Mouse (Mus musculus): ENCODE results near the gene Ppef2. TPM values are rescaled to one million over a fixed set of nuclear protein-coding genes. Genes with fewer than 3 reads are reported as not detected.

The Ppef2 gene
- polyA plus RNA-seq, 1 experiment from 2014 or later: not detected

DNA sequence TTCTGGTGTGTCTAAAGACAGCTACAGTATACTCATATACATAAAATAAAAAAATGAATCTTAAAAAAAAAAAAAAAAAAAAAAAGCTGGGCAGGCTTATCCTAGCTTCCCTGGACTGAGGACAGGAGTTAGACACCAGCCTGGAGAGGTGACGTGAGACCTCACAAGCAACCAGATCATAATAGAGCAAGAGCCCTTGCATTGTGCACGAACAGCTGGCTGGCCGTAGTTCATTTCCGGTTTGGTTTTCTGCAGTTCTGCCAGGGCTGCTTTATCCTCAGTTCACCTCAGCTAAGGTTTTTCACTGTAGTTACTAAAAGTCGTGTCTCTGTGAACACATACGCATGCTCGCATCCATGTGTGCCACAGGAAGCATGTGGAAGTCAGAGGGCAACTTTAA is 28.3 kb downstream of the Ppef2 start:
- DNase-seq (ENCODE audit: low spot score, missing footprints) (no peak), ATAC-seq (ENCODE audit: low FRiP score) (no peak)
- H3K9me3 ChIP-seq (ENCODE audit: control insufficient read depth, low read length): no peaks in the 10 kb centered on the region
- no peaks in the 10 kb centered on the region for H3K36me3 ChIP-seq (ENCODE audit: control insufficient read depth, insufficient read depth, low read length)
- H3K4me2 ChIP-seq: no peak overlapping the region
- H3K4me3 ChIP-seq (ENCODE audit: low read depth, low read length): no peak overlapping the region
- H3K27ac ChIP-seq (ENCODE audit: low read depth, low read length): no peak overlapping the region
- 90% methylated on average over 7 of the region's 7 CpGs for WGBS
- no peaks in the 10 kb centered on the region for H3K4me1 ChIP-seq (ENCODE audit: control insufficient read depth, insufficient read depth, low read length)
- no peak overlapping the region for H3K9ac ChIP-seq (ENCODE audit: low read length)
- H3K27me3 ChIP-seq (ENCODE audit: control insufficient read depth, insufficient read depth, low read length): no peaks in the 10 kb centered on the region

DNA sequence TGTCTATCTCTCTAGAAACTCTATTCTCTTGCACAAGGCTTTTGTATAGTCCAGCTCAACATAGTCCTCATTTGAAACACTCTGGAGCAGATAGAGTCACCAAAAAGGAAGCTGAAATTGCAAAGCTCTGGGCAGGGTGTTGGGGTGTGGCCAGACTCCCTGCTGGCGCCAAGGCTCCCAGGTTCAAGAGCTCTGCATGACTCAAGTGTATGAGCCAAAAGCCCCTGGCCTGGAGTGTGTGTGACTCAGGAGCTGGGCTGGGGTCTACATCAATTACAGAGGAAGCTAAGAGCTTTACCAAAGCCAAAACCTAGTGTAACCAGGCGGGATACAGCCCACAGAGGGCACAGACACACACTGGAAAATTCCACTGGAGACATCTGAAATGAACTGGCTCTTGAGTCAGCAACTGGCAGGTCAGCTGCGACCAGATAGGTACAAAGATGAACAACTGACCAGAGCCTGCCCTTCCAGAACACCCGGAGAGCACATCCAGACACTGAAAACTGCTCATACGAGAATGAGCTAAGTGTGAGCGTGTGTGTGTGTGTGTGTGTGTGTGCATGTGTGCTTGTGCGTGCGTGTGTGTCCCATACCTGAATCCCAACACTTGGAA is 35.7 kb downstream of the Ppef2 start:
- Histone ChIP-seq H3K9ac (ENCODE audit: low read length) (no peak overlapping the region), H3K27me3 (ENCODE audit: control insufficient read depth, insufficient read depth, low read length) (no peaks in the 10 kb centered on the region), H3K27ac (ENCODE audit: low read depth, low read length) (no peak overlapping the region), H3K36me3 (ENCODE audit: control insufficient read depth, insufficient read depth, low read length) (no peaks in the 10 kb centered on the region), H3K9me3 (ENCODE audit: control insufficient read depth, low read length) (no peaks in the 10 kb centered on the region), H3K4me2 (no peak overlapping the region), H3K4me3 (ENCODE audit: low read depth, low read length) (no peak overlapping the region), H3K4me1 (ENCODE audit: control insufficient read depth, insufficient read depth, low read length) (peaks cover 6% of the 10 kb centered on the region; the same call in 1 of the 2 replicates)
- ATAC-seq (ENCODE audit: low FRiP score) (no peak), DNase-seq (ENCODE audit: low spot score, missing footprints) (no peak)
- 95% methylated on average over 8 of the region's 8 CpGs for WGBS

DNA sequence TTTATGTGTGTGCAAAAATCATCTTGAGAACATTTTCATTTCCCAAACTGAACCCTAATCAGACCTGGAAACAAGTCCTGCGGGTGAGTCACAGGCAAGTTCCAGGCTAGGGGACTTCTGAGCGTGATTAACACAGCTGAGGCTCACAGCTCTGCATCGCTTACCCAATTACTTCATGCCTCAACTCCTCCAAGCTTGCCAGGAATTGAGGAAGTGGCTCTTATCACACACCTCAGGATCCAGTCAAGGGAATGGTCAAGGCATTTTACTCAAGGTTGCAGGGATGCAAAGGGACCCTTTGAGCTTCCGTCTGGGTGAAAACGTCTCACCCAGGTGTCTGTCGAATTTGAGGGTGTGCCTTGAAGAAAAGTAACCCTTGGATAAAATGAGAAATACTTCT is 36.3 kb downstream of the Ppef2 start:
- 75% methylated on average over 6 of the region's 6 CpGs for WGBS
- H3K36me3 ChIP-seq (ENCODE audit: control insufficient read depth, insufficient read depth, low read length): no peaks in the 10 kb centered on the region
- DNase-seq (ENCODE audit: low spot score, missing footprints) (no peak), ATAC-seq (ENCODE audit: low FRiP score) (peak; percentile 61; the same call in 1 of the 2 replicates)
- H3K4me3 ChIP-seq (ENCODE audit: low read depth, low read length): no peak overlapping the region
- no peaks in the 10 kb centered on the region for H3K9me3 ChIP-seq (ENCODE audit: control insufficient read depth, low read length)
- H3K4me2 ChIP-seq: no peak overlapping the region
- no peak overlapping the region for H3K9ac ChIP-seq (ENCODE audit: low read length)
- H3K27ac ChIP-seq (ENCODE audit: low read depth, low read length): no peak overlapping the region
- H3K27me3 ChIP-seq (ENCODE audit: control insufficient read depth, insufficient read depth, low read length): no peaks in the 10 kb centered on the region
- H3K4me1 ChIP-seq (ENCODE audit: control insufficient read depth, insufficient read depth, low read length): peaks cover 6% of the 10 kb centered on the region; the same call in 1 of the 2 replicates

DNA sequence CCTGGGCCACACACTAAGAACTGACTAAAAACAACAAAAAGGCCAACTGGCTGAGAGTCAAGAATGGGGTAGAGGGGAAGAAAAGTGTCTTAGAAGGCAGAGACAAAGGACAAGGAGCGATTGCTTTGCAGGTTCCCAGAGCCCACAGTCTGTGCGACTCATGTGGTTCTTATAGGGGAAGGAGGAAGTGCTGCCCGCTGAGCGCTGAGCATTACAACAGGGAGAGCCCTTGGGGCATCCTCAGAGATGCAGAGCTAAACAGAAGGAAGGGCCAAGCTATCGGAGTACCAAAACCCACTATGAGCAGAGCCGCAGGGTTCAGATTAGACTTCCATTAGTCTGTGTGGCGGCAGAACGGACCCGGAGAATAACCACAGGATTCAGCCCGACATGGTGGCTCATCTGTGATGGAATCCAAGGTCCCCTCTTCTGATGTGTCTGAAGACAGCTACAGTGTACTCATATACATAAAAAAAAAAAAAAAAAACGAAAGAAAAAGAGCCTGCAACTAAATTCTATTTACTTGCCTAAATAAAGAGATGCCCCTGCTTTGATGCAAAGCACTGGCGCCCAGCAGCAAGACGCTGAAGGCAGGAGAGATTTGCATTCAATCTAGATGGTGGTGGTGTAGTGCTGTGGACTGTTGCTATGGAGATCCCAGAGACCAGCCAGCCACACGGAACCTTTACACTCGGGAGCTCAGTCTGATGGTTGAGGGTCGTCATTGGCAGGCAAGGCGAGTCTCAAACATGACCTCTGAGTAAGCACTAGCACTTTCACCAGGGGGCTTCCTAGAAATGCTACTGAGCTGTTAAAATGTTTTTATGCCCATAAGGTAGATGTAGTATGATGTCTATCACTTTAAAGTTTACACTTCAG is 36.9 kb downstream of the Ppef2 start:
- Histone ChIP-seq H3K4me3 (ENCODE audit: low read depth, low read length) (no peak overlapping the region), H3K4me2 (peak overlapping the region; percentile 12; the same call in 1 of the 2 replicates), H3K27me3 (ENCODE audit: control insufficient read depth, insufficient read depth, low read length) (no peaks in the 10 kb centered on the region), H3K9ac (ENCODE audit: low read length) (no peak overlapping the region; the same call in 1 of the 2 replicates), H3K36me3 (ENCODE audit: control insufficient read depth, insufficient read depth, low read length) (no peaks in the 10 kb centered on the region), H3K4me1 (ENCODE audit: control insufficient read depth, insufficient read depth, low read length) (peaks cover 6% of the 10 kb centered on the region; the same call in 1 of the 2 replicates), H3K9me3 (ENCODE audit: control insufficient read depth, low read length) (no peaks in the 10 kb centered on the region), H3K27ac (ENCODE audit: low read depth, low read length) (no peak overlapping the region; the same call in 1 of the 2 replicates)
- ATAC-seq (ENCODE audit: low FRiP score) (peak; percentile 94), DNase-seq (ENCODE audit: low spot score, missing footprints) (no peak)
- 34% methylated on average over 17 of the region's 17 CpGs for WGBS

DNA sequence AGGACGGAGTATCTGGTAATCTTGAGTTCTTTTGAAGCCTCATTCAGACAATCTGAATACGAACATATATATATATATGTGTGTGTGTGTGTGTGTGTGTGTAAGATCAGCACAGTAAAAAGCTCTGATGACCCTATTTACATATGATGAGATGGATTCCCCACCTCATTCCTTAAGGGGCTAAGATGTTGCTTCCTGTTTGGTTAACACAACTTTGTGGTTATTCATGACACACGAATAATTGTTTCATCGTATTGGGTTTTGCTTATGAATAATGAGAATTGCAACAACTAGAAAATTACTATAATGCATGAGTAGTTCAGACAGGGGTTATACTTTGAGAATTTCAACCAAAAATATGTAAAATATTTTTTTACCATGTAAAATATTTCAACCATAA is 40.8 kb downstream of the Ppef2 start, which contains the start of gene U90926:
U90926 (minus strand) TSS at position 101 of the 400 bp plus-strand sequence.
- H3K27me3 ChIP-seq (ENCODE audit: control insufficient read depth, insufficient read depth, low read length): no peaks in the 10 kb centered on the region
- no peak within 1 kb of the TSS for H3K9ac ChIP-seq (ENCODE audit: low read length)
- H3K9me3 ChIP-seq (ENCODE audit: control insufficient read depth, low read length): no peaks in the 10 kb centered on the region
- DNase-seq (ENCODE audit: low spot score, missing footprints) (no peak), ATAC-seq (ENCODE audit: low FRiP score) (no peak)
- H3K4me3 ChIP-seq (ENCODE audit: low read depth, low read length): no peak within 1 kb of the TSS
- H3K36me3 ChIP-seq (ENCODE audit: control insufficient read depth, insufficient read depth, low read length): no peaks in the 10 kb centered on the region
- H3K4me2 ChIP-seq: no peak within 1 kb of the TSS
- peaks cover 6% of the 10 kb centered on the region; the same call in 1 of the 2 replicates for H3K4me1 ChIP-seq (ENCODE audit: control insufficient read depth, insufficient read depth, low read length)
- no peak within 1 kb of the TSS for H3K27ac ChIP-seq (ENCODE audit: low read depth, low read length)
- 88% methylated on average over 4 of the region's 4 CpGs for WGBS

DNA sequence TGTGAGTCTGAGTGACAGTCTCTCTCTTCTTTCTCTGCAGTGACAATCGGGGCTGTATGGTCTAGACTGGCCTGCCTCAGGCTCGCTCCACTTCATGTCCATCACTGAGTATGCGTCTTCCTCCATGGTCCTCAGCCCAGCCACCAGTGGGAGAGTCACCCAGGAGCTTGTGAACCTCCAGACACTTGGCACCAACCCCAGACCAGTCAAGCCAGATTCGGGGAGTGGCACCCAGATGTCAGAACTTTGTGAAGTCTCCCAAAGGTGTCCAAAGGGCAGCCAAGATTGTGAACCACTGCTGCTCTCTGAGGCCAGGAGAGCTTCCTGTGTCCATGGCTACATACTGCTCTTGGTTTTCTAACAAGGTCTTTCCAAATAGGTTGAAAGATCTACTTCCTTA is 43.8 kb downstream of the Ppef2 start:
- Histone ChIP-seq H3K36me3 (ENCODE audit: control insufficient read depth, insufficient read depth, low read length) (no peaks in the 10 kb centered on the region), H3K27me3 (ENCODE audit: control insufficient read depth, insufficient read depth, low read length) (no peaks in the 10 kb centered on the region), H3K4me3 (ENCODE audit: low read depth, low read length) (no peak overlapping the region), H3K9ac (ENCODE audit: low read length) (no peak overlapping the region), H3K27ac (ENCODE audit: low read depth, low read length) (no peak overlapping the region), H3K4me1 (ENCODE audit: control insufficient read depth, insufficient read depth, low read length) (no peaks in the 10 kb centered on the region), H3K4me2 (no peak overlapping the region), H3K9me3 (ENCODE audit: control insufficient read depth, low read length) (no peaks in the 10 kb centered on the region)
- ATAC-seq (ENCODE audit: low FRiP score): no peak
- DNase-seq (ENCODE audit: low spot score, missing footprints): no peak
- 93% methylated on average over 4 of the region's 4 CpGs for WGBS

DNA sequence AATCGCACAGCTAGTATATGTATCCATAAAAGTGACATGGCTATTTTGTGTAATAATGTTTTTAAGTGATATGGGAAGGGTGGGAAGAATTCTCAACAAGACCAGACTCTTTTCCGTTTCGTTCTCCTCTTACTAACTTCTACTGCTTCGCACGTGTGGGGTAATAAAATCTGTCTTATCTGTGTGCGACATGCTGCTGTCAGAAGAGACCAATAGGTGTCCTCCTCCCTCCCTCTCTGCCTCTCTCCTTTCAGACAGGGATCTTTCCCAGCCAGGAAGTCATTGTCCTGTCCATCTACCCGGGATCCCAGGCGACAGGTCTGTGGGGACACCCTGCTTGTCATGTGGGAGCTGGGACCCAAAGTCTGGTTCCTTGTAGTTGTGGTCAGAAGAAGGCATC is 45.9 kb downstream of the Ppef2 start:
- H3K4me3 ChIP-seq (ENCODE audit: low read depth, low read length): no peak overlapping the region
- no peak for ATAC-seq (ENCODE audit: low FRiP score)
- WGBS: 83% methylated on average over 8 of the region's 8 CpGs

DNA sequence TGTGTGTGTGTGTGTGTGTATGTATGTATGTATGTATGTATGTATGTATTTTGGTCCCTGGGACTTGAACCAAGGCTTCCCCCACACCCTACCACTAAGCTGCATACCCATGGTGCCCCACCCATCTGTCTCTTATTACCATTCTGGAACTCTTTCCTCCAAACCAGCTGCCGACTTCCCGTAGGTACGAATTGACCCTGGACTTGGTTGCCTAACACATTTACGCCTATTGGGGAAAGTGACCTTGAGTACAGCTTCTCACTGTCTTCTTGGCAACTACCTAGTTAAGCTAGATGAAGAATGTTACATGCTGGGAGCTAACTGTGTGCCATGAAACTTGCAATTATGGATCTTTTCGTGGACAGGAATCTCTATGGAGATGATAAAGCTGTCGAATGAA is 50.0 kb downstream of the Ppef2 start:
- H3K4me3 ChIP-seq (ENCODE audit: low read depth, low read length): no peak overlapping the region
- no peaks in the 10 kb centered on the region for H3K27me3 ChIP-seq (ENCODE audit: control insufficient read depth, insufficient read depth, low read length)
- DNase-seq (ENCODE audit: low spot score, missing footprints) (peak; percentile 21), ATAC-seq (ENCODE audit: low FRiP score) (no peak)
- WGBS: 91% methylated on average over 6 of the region's 6 CpGs
- H3K4me1 ChIP-seq (ENCODE audit: control insufficient read depth, insufficient read depth, low read length): no peaks in the 10 kb centered on the region
- H3K4me2 ChIP-seq: no peak overlapping the region
- no peaks in the 10 kb centered on the region for H3K9me3 ChIP-seq (ENCODE audit: control insufficient read depth, low read length)
- no peak overlapping the region for H3K9ac ChIP-seq (ENCODE audit: low read length)
- H3K36me3 ChIP-seq (ENCODE audit: control insufficient read depth, insufficient read depth, low read length): no peaks in the 10 kb centered on the region
- no peak overlapping the region for H3K27ac ChIP-seq (ENCODE audit: low read depth, low read length)

More for the DNA sequence above, 45.9 kb downstream of the Ppef2 start:
- H3K9ac ChIP-seq (ENCODE audit: low read length): no peak overlapping the region
- no peaks in the 10 kb centered on the region for H3K36me3 ChIP-seq (ENCODE audit: control insufficient read depth, insufficient read depth, low read length)
- no peaks in the 10 kb centered on the region for H3K9me3 ChIP-seq (ENCODE audit: control insufficient read depth, low read length)
- no peaks in the 10 kb centered on the region for H3K4me1 ChIP-seq (ENCODE audit: control insufficient read depth, insufficient read depth, low read length)
- no peak for DNase-seq (ENCODE audit: low spot score, missing footprints)
- H3K27ac ChIP-seq (ENCODE audit: low read depth, low read length): no peak overlapping the region
- no peaks in the 10 kb centered on the region for H3K27me3 ChIP-seq (ENCODE audit: control insufficient read depth, insufficient read depth, low read length)
- H3K4me2 ChIP-seq: no peak overlapping the region

DNA sequence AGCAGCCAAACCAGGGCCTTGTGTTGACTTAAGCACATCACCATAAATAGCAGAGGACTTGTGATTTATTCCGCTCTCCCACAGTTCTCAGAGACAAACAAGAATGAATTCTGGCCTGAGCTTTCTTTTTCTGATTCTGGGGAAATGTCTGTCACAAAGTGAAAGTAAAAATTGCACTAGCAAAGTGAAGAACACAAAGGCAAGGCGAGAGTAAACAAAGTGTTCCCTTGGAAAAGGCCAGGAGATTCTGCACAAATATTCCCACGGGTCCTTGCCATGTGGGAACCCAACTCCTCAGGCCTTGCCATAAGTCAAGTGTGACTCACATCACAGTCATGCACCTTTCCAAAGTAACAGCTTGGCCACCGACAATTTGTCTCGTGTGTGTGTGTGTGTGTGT is 50.4 kb downstream of the Ppef2 start:
- H3K9ac ChIP-seq (ENCODE audit: low read length): no peak overlapping the region
- no peaks in the 10 kb centered on the region for H3K36me3 ChIP-seq (ENCODE audit: control insufficient read depth, insufficient read depth, low read length)
- H3K9me3 ChIP-seq (ENCODE audit: control insufficient read depth, low read length): no peaks in the 10 kb centered on the region
- H3K4me1 ChIP-seq (ENCODE audit: control insufficient read depth, insufficient read depth, low read length): no peaks in the 10 kb centered on the region
- H3K4me2 ChIP-seq: no peak overlapping the region
- WGBS: 92% methylated on average over 5 of the region's 5 CpGs
- H3K4me3 ChIP-seq (ENCODE audit: low read depth, low read length): no peak overlapping the region
- no peak for ATAC-seq (ENCODE audit: low FRiP score)
- no peaks in the 10 kb centered on the region for H3K27me3 ChIP-seq (ENCODE audit: control insufficient read depth, insufficient read depth, low read length)
- no peak overlapping the region for H3K27ac ChIP-seq (ENCODE audit: low read depth, low read length)
- DNase-seq (ENCODE audit: low spot score, missing footprints): no peak
